28 mouse cellular contexts compared by ENCODE assay signal in the genomic region with DNA sequence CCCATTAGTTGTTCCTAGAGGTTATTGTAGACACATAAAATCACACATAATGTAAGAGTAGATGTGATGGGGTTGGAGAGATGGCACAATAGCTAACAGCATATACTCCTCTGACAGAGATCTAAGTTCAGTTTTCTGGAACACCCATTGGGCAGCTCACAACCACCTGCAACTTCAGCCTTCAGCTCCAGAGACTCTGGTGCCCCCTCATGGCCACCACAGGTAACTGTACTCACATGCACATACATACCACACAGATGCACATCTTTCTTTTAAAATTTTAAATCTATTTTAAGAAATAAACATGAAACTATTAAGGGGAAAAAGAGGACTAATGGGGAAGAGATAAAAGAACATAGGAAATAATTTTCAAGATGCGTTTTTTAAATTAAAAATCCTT.
DNase-seq lines count a peak whose midpoint lies in the region; ATAC-seq and TF ChIP-seq lines count a peak whose summit lies in the region.
"Had no signal": no experiment of that assay in that cellular context is flagged by ENCODE, and none has a peak within 500 bp of the region (broad histone marks: within the 10 kb centered on the region; RNA-seq: fewer than 3 reads in every experiment).

No protein-coding gene starts in this region.

- H3K9ac ChIP-seq in liver, postnatal 0 days (replicated peaks) = no peak overlapping the region
- no peak overlapping the region for H3K9ac ChIP-seq in liver, embryonic 11.5 days (ENCODE audit: low read depth, low read length)
- H3K9ac ChIP-seq in MEL (ENCODE audit: control insufficient read depth, low read depth, low read length, poor library complexity, severe bottlenecking) = no peak overlapping the region
- no peak overlapping the region for H3K9ac ChIP-seq in stomach, postnatal 0 days (ENCODE audit: low read length)
- H3K9ac ChIP-seq: forebrain, embryonic 13.5 days; heart, embryonic 13.5 days; neural tube, embryonic 12.5 days had no signal

- no peak overlapping the region for H3K4me2 ChIP-seq in liver, postnatal 0 days (ENCODE audit: low read depth, low read length)
- H3K4me2 ChIP-seq in liver, embryonic 11.5 days = no peak overlapping the region
- no peak overlapping the region for H3K4me2 ChIP-seq in stomach, postnatal 0 days (replicated peaks; ENCODE audit: low read depth)
- H3K4me2 ChIP-seq: forebrain, embryonic 13.5 days; heart, embryonic 13.5 days; neural tube, embryonic 12.5 days had no signal

- peak; percentile 31 for DNase-seq in heart, adult 11 months
- no peak for DNase-seq in heart, adult 9 months (ENCODE audit: low spot score in 2 of 2)
- no peak for DNase-seq in liver, postnatal 0 days
- DNase-seq in liver, embryonic 11.5 days (ENCODE audit: low spot score) = no peak
- peak; percentile 7 for DNase-seq in MEL (ENCODE audit: low read depth, low spot score)
- no peak for DNase-seq in stomach, postnatal 0 days (ENCODE audit: low spot score)
- DNase-seq in frontal cortex, postnatal 25 days (ENCODE audit: low spot score in 2 of 2) = no peak
- DNase-seq: adrenal gland, postnatal 10 days; cerebellum, adult 11 months; cerebellum, adult 9-10 months; cerebellum, postnatal 36 days; gastrocnemius, postnatal 25 days; heart, adult 18-20 months; heart, postnatal 10 days; kidney, adult 2 months; kidney, postnatal 4 days; layer of hippocampus, adult 9-11 months; liver; lung, adult 18-20 months; lung, postnatal 10 days; right cerebral cortex, adult 18-20 months; spleen, adult 18-20 months had no signal

- no peaks in the 10 kb centered on the region for H3K4me1 ChIP-seq in liver, postnatal 0 days (ENCODE audit: insufficient read depth)
- H3K4me1 ChIP-seq in liver, embryonic 11.5 days (replicated peaks; ENCODE audit: control insufficient read depth, insufficient read depth, low read length) = no peaks in the 10 kb centered on the region
- no peaks in the 10 kb centered on the region for H3K4me1 ChIP-seq in MEL (ENCODE audit: control insufficient read depth in 1 of 2, insufficient read depth in 2 of 2, low read length in 2 of 2)
- H3K4me1 ChIP-seq in stomach, postnatal 0 days (replicated peaks; ENCODE audit: control insufficient read depth, insufficient read depth) = no peaks in the 10 kb centered on the region
- H3K4me1 ChIP-seq: forebrain, embryonic 13.5 days; heart, embryonic 13.5 days; neural tube, embryonic 12.5 days had no signal

- TF ChIP-seq EP300 in liver, postnatal 0 days (IDR thresholded peaks at IDR 0.05; ENCODE audit: low read depth) = no peak
- TF ChIP-seq EP300 in MEL (IDR thresholded peaks at IDR 0.05; ENCODE audit: low read depth in 1 of 2, low read length in 2 of 2) = no peak
- no peak for TF ChIP-seq EP300 in stomach, postnatal 0 days (optimal IDR thresholded peaks at IDR 0.05)

- H3K27me3 ChIP-seq in liver, postnatal 0 days (ENCODE audit: insufficient read depth, low read length) = no peaks in the 10 kb centered on the region
- no peaks in the 10 kb centered on the region for H3K27me3 ChIP-seq in liver, embryonic 11.5 days (replicated peaks; ENCODE audit: control insufficient read depth, insufficient read depth, low read length)
- H3K27me3 ChIP-seq in MEL (ENCODE audit: control insufficient read depth in 1 of 2, insufficient read depth in 2 of 2, low read length in 2 of 2) = no peaks in the 10 kb centered on the region
- no peaks in the 10 kb centered on the region for H3K27me3 ChIP-seq in stomach, postnatal 0 days (ENCODE audit: control insufficient read depth, insufficient read depth, low read length)
- H3K27me3 ChIP-seq: forebrain, embryonic 13.5 days; heart, embryonic 13.5 days; neural tube, embryonic 12.5 days had no signal

- no peak for ATAC-seq in liver, postnatal 0 days
- no peak for ATAC-seq in liver, embryonic 11.5 days (replicated peaks; ENCODE audit: low FRiP score)
- ATAC-seq in stomach, postnatal 0 days (ENCODE audit: low FRiP score, low TSS enrichment) = no peak
- ATAC-seq: forebrain, embryonic 13.5 days; hindbrain, embryonic 16.5 days; midbrain, embryonic 16.5 days had no signal

- H3K9me3 ChIP-seq in liver, postnatal 0 days (ENCODE audit: low read length) = peaks cover 3% of the 10 kb centered on the region; the same call in 1 of the 2 replicates
- no peaks in the 10 kb centered on the region; the same call in 1 of the 2 replicates for H3K9me3 ChIP-seq in liver, embryonic 11.5 days (ENCODE audit: control insufficient read depth, low read length)
- no peaks in the 10 kb centered on the region for H3K9me3 ChIP-seq in MEL (replicated peaks; ENCODE audit: insufficient read depth, low read length)
- H3K9me3 ChIP-seq in stomach, postnatal 0 days (ENCODE audit: control insufficient read depth, low read length) = no peaks in the 10 kb centered on the region
- H3K9me3 ChIP-seq: forebrain, embryonic 13.5 days; neural tube, embryonic 12.5 days had no signal

- H3K36me3 ChIP-seq in liver, postnatal 0 days (replicated peaks; ENCODE audit: insufficient read depth, low read length) = no peaks in the 10 kb centered on the region
- no peaks in the 10 kb centered on the region for H3K36me3 ChIP-seq in liver, embryonic 11.5 days (ENCODE audit: control insufficient read depth, insufficient read depth, low read length)
- H3K36me3 ChIP-seq in MEL (ENCODE audit: control insufficient read depth in 1 of 2, insufficient read depth in 2 of 2, low read length in 2 of 2) = no peaks in the 10 kb centered on the region
- no peaks in the 10 kb centered on the region for H3K36me3 ChIP-seq in stomach, postnatal 0 days (ENCODE audit: control insufficient read depth, insufficient read depth, low read length)
- H3K36me3 ChIP-seq: heart, embryonic 13.5 days; neural tube, embryonic 12.5 days had no signal

- no peaks in the 10 kb centered on the region for H3K79me2 ChIP-seq in MEL (ENCODE audit: control insufficient read depth, insufficient read depth, low read length, poor library complexity)

- WGBS in liver, postnatal 0 days (ENCODE audit: insufficient replicate concordance) = 72% methylated on average over 1 of the region's 1 CpGs
- WGBS in liver, embryonic 11.5 days = 78% methylated on average over 1 of the region's 1 CpGs
- 98% methylated on average over 1 of the region's 1 CpGs for WGBS in stomach, postnatal 0 days

- no peak overlapping the region for H3K4me3 ChIP-seq in liver, postnatal 0 days (ENCODE audit: low read depth, low read length)
- H3K4me3 ChIP-seq in liver, embryonic 11.5 days (ENCODE audit: low read depth, low read length) = no peak overlapping the region
- no peak overlapping the region for H3K4me3 ChIP-seq in MEL (ENCODE audit: control insufficient read depth in 1 of 2, insufficient read depth in 1 of 2, low read depth in 2 of 2, low read length in 2 of 2)
- H3K4me3 ChIP-seq in stomach, postnatal 0 days (ENCODE audit: low read depth, low read length) = no peak overlapping the region
- H3K4me3 ChIP-seq: forebrain, embryonic 13.5 days; heart, embryonic 13.5 days; myocyte; neural tube, embryonic 12.5 days had no signal

- H3K27ac ChIP-seq in liver, postnatal 0 days (ENCODE audit: low read depth) = no peak overlapping the region
- no peak overlapping the region for H3K27ac ChIP-seq in liver, embryonic 11.5 days (ENCODE audit: low read depth, low read length)
- no peak overlapping the region for H3K27ac ChIP-seq in MEL (ENCODE audit: control insufficient read depth, low read depth, low read length)
- H3K27ac ChIP-seq in stomach, postnatal 0 days (replicated peaks) = no peak overlapping the region
- H3K27ac ChIP-seq: forebrain, embryonic 13.5 days; heart, embryonic 13.5 days; neural tube, embryonic 12.5 days had no signal

- TF ChIP-seq RAD21 in MEL (IDR thresholded peaks at IDR 0.05; ENCODE audit: low read depth, low read length) = no peak; the same call in 1 of the 2 replicates

- TF ChIP-seq CTCF in liver, postnatal 0 days (IDR thresholded peaks at IDR 0.05; ENCODE audit: low read depth) = 0 out of 2 replicates have a peak, but pooled peaks have one; percentile 15
- TF ChIP-seq CTCF in MEL (IDR thresholded peaks at IDR 0.05 in 2 of 3, conservative IDR thresholded peaks at IDR 0.05 in 1 of 3; ENCODE audit: control insufficient read depth in 1 of 3, insufficient read depth in 1 of 3, low read depth in 2 of 3, low read length in 3 of 3, poor library complexity in 1 of 3, severe bottlenecking in 1 of 3) = peak; percentile 24 to 35 (median 25); a peak in 4 of 6 replicates
- TF ChIP-seq CTCF in stomach, postnatal 0 days (IDR thresholded peaks at IDR 0.05; ENCODE audit: low read depth) = 0 out of 2 replicates have a peak, but pooled peaks have one; percentile 5

- no peak for TF ChIP-seq POLR2A in MEL (IDR thresholded peaks at IDR 0.05; ENCODE audit: control insufficient read depth in 1 of 2, insufficient read depth in 1 of 2, low read depth in 1 of 2, low read length in 2 of 2, poor library complexity in 1 of 2)

TF ChIP-seq in MEL, 35 proteins besides CTCF, POLR2A, EP300 and RAD21:
- TF ChIP-seq MAZ (IDR thresholded peaks at IDR 0.05; ENCODE audit: low read depth, low read length) (no peak), UBTF (IDR thresholded peaks at IDR 0.05; ENCODE audit: borderline replicate concordance, insufficient read depth, low read depth, low read length) (no peak), CHD2 (IDR thresholded peaks at IDR 0.05; ENCODE audit: low read length) (no peak), POLR2AphosphoS2 (IDR thresholded peaks at IDR 0.05; ENCODE audit: low read length) (no peak), SIN3A (IDR thresholded peaks at IDR 0.05; ENCODE audit: low read length) (no peak), ZMIZ1 (IDR thresholded peaks at IDR 0.05; ENCODE audit: low read depth, low read length) (no peak), BHLHE40 (IDR thresholded peaks at IDR 0.05; ENCODE audit: borderline replicate concordance, low read depth, low read length) (no peak), ELF1 (IDR thresholded peaks at IDR 0.05; ENCODE audit: low read depth, low read length) (no peak), NELFE (IDR thresholded peaks at IDR 0.05; ENCODE audit: low read depth, low read length) (no peak), ZKSCAN1 (IDR thresholded peaks at IDR 0.05; ENCODE audit: low read depth, low read length) (no peak), MYC (IDR thresholded peaks at IDR 0.05; ENCODE audit: low read depth, low read length) (no peak), TCF12 (IDR thresholded peaks at IDR 0.05; ENCODE audit: low read depth, low read length) (no peak), HCFC1 (IDR thresholded peaks at IDR 0.05; ENCODE audit: low read depth, low read length) (no peak), SMC3 (IDR thresholded peaks at IDR 0.05; ENCODE audit: low read depth, low read length) (no peak)
TF ChIP-seq in MEL: peak in this region for 0.

Comparison
In these comparisons a context has a peak if more than half of its experiments do, and no peak if none do; other contexts are left out.
1. DNase-seq: peak in heart, adult 11 months (single experiment) and MEL (single experiment); none in heart, adult 9 months (0 of 2), liver, postnatal 0 days (single experiment), liver, embryonic 11.5 days (single experiment), stomach, postnatal 0 days (single experiment) and frontal cortex, postnatal 25 days (0 of 2).
2. Peak in every context shown above with its lines, with median percentiles within 50 percentile points of each other: CTCF ChIP-seq.